Mouse (Mus musculus) ES-E14 (cell line): ENCODE measurements around the gene Dvl3. TPM values are rescaled to one million over a fixed set of nuclear protein-coding genes. Genes with fewer than 3 reads are reported as not detected.

ENCODE experiments used
- DNase-seq: peaks from one replicate; pipeline ENCODE4 v3.0.0-alpha.2; 2013; ENCODE audit warnings: low read depth, low spot score
- H3K27ac ChIP-seq: 2 replicates; pipeline ENCODE4 v1.5.1; 2012; ENCODE audit warnings: low read depth, mild to moderate bottlenecking, low read length, moderate library complexity, mixed read lengths; ENCODE audit not compliant: poor library complexity, insufficient read depth, severe bottlenecking
- H3K36me3 ChIP-seq: 2 replicates; pipeline ENCODE4 v1.6.1; 2012; ENCODE audit warnings: mild to moderate bottlenecking, low read length, moderate library complexity, mixed read lengths; ENCODE audit not compliant: control insufficient read depth, poor library complexity, insufficient read depth, severe bottlenecking
- H3K4me1 ChIP-seq, 2 experiments: fragments of 150-350 bp in 1 of 2; sonication (generic) in 1 of 2; 2 replicates each; pipeline ENCODE4 v1.6.1; 2012; ENCODE audit warnings: low read length in 2 of 2, mild to moderate bottlenecking in 1 of 2, mixed read lengths in 1 of 2; ENCODE audit not compliant: control insufficient read depth in 2 of 2, insufficient read depth in 2 of 2, poor library complexity in 1 of 2
- H3K4me3 ChIP-seq, 2 experiments: fragments of 150-350 bp in 1 of 2; sonication (generic) in 1 of 2; 2 replicates each; pipeline ENCODE4 v1.5.1; 2012; ENCODE audit warnings: low read length in 2 of 2, low read depth in 1 of 2, mild to moderate bottlenecking in 1 of 2, mixed read lengths in 1 of 2; ENCODE audit not compliant: insufficient read depth in 1 of 2, poor library complexity in 1 of 2, severe bottlenecking in 1 of 2
- H3K9ac ChIP-seq: 2 replicates; pipeline ENCODE4 v1.6.1; 2012; ENCODE audit warnings: low read depth, mild to moderate bottlenecking, low read length, mixed read lengths; ENCODE audit not compliant: poor library complexity, insufficient read depth, severe bottlenecking
- H3K9me3 ChIP-seq: fragments of 150-350 bp; sonication (generic); 2 replicates; pipeline ENCODE4 v1.6.1; 2012; ENCODE audit warnings: low read depth, mild to moderate bottlenecking, low read length; ENCODE audit not compliant: control insufficient read depth, insufficient read depth
- CHD2 ChIP-seq: IDR thresholded peaks from 2 replicates; pipeline ENCODE4 v1.6.1; 2014; ENCODE audit warnings: mild to moderate bottlenecking, low read depth, low read length, inconsistent platforms
- HCFC1 ChIP-seq: IDR thresholded peaks from 2 replicates; pipeline ENCODE4 v1.6.1; 2012; ENCODE audit warnings: low read length, inconsistent platforms, borderline replicate concordance; ENCODE audit not compliant: insufficient read depth
- MAFK ChIP-seq: IDR thresholded peaks from 2 replicates; pipeline ENCODE4 v1.6.1; 2014; ENCODE audit warnings: mild to moderate bottlenecking, low read depth, low read length, inconsistent platforms; ENCODE audit not compliant: insufficient read depth
- ZC3H11A ChIP-seq: IDR thresholded peaks from 2 replicates; pipeline ENCODE4 v1.6.1; 2012; ENCODE audit warnings: low read depth, mild to moderate bottlenecking, inconsistent platforms, low read length, borderline replicate concordance
- ZNF384 ChIP-seq: IDR thresholded peaks from 2 replicates; pipeline ENCODE4 v1.6.1; 2012; ENCODE audit warnings: low read depth, low read length, inconsistent platforms
- in situ Hi-C, 2 experiments: fragments of 600-800 bp; cut with MboI; formaldehyde crosslinking; loops; one replicate each; pipeline ENCODE4 v1.15.1; 2025; ENCODE audit warnings: low sequenced_read_pairs in 2 of 2, inconsistent platforms in 1 of 2; ENCODE audit not compliant: unreplicated experiment in 2 of 2
- total RNA-seq: library from RNA; depleted of rRNA; stranded (reverse); fragments of 300-350 nt; gene quantifications from 2 replicates; pipeline ENCODE4 v1.2.3, GENCODE M21; 2012

The Dvl3 gene
- total RNA-seq, 1 experiment = 10.8 TPM

GRCm38 (mm10) chr16:20517701-20518374 is 1.1 kb downstream of the Dvl3 start:
- in situ Hi-C loops = no loop called here
- H3K27ac ChIP-seq = 0 out of 2 replicates have a peak overlapping the region, but pooled peaks have one; percentile 0
- no peak for TF ChIP-seq ZNF384
- TF ChIP-seq ZC3H11A = no peak
- TF ChIP-seq CHD2 = no peak
- no peak for TF ChIP-seq HCFC1
- no peak for TF ChIP-seq MAFK
- peak overlapping the region; percentile 86 to 91 for H3K4me3 ChIP-seq
- H3K9me3 ChIP-seq = no peaks in the 10 kb centered on the region
- no peaks in the 10 kb centered on the region; the same call in 1 of the 2 replicates for H3K36me3 ChIP-seq
- peak overlapping the region; percentile 89; the same call in 1 of the 2 replicates for H3K9ac ChIP-seq
- no peak for DNase-seq
- peaks cover 0 to 2% of the 10 kb centered on the region in 2 experiments; a peak in 1 of 4 replicates for H3K4me1 ChIP-seq

DNA sequence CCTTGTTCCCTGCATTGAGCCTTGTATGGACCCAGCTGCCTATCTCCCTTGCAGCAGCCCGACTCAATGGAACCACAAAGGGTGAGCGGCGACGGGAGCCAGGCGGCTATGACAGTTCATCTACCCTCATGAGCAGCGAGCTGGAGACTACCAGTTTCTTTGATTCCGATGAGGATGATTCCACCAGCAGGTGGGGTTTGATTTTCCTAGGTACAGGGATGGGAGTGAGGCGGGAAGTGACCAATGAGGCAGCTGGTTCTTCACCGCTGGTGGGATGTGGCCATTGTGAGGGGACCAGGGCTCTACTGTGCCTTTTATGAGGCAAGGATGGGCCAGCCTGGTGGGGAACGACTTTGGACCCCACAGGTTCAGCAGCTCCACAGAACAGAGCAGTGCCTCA is 7.1 kb downstream of the Dvl3 start:
- peak overlapping the region in 1 of 2 experiments; percentile 31; a peak in 1 of 4 replicates for H3K4me3 ChIP-seq
- no peak for TF ChIP-seq CHD2
- TF ChIP-seq ZNF384 = no peak
- no peak for TF ChIP-seq HCFC1
- TF ChIP-seq MAFK = no peak
- TF ChIP-seq ZC3H11A = no peak

DNA sequence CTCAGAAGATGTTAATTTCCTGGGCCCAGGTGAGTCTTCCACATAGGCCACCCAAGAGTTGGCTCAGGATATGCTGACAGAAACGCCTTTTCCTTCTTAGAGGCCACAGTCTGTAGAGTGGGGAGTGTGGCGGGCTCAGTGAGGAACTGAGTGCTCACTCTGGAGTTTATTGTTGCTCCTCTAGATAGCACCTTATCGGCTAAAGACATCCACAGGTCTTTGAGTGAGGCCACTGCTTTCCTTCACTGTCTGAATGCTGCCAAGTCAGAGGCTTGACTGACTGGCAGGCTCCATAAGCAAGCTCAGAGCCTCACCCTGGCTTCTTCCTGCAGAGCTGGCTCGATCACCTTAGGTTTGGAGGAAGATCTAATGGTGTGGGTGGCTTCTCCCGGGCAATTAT is 12.0 kb downstream of the Dvl3 start:
- in situ Hi-C loops = no loop called here

More for the DNA sequence above, 7.1 kb downstream of the Dvl3 start:
- no peaks in the 10 kb centered on the region for H3K9me3 ChIP-seq
- H3K36me3 ChIP-seq = peaks cover 22% of the 10 kb centered on the region
- H3K4me1 ChIP-seq = peaks cover 0 to 5% of the 10 kb centered on the region in 2 experiments; a peak in 1 of 4 replicates
- DNase-seq = no peak
- peak overlapping the region; percentile 23; the same call in 1 of the 2 replicates for H3K9ac ChIP-seq
- H3K27ac ChIP-seq = no peak overlapping the region
- in situ Hi-C loops = no loop called here

DNA sequence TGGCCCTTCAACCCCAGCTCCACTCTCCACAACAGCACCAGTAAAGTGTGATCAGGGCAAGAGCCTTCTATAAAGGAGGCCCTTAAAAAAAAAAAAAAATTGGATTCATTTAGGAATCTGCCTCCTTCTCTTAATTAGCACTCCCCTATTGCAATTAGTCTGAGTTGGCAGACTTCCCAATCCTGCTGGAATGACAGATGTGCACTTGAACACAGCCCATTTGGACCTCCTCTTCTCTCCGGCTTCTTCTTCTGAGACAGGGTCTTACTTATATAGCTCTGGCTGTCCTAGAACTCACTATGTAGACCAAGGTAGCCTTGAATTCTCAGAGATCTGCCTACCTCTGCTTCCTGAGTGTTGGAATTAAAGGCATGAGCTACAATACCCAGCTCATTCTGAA is 12.6 kb downstream of the Dvl3 start:
- Histone ChIP-seq H3K9ac (no peak overlapping the region), H3K27ac (no peak overlapping the region), H3K9me3 (no peaks in the 10 kb centered on the region), H3K4me3 (no peak overlapping the region), H3K4me1 (peaks cover 0 to 4% of the 10 kb centered on the region in 2 experiments; a peak in 1 of 4 replicates), H3K36me3 (peaks cover 26% of the 10 kb centered on the region)
- in situ Hi-C loops = no loop called here
- no peak for DNase-seq
- TF ChIP-seq MAFK = no peak
- TF ChIP-seq CHD2 = no peak
- TF ChIP-seq HCFC1 = no peak
- TF ChIP-seq ZNF384 = no peak
- TF ChIP-seq ZC3H11A = no peak

More for the DNA sequence above, 12.0 kb downstream of the Dvl3 start:
- H3K27ac ChIP-seq = no peak overlapping the region
- no peak overlapping the region for H3K9ac ChIP-seq
- H3K4me3 ChIP-seq = no peak overlapping the region
- no peak for DNase-seq
- peaks cover 28% of the 10 kb centered on the region for H3K36me3 ChIP-seq
- H3K9me3 ChIP-seq = no peaks in the 10 kb centered on the region
- TF ChIP-seq MAFK (no peak), CHD2 (no peak), HCFC1 (no peak), ZC3H11A (no peak), ZNF384 (no peak)
- H3K4me1 ChIP-seq = peaks cover 0 to 4% of the 10 kb centered on the region in 2 experiments; a peak in 1 of 4 replicates
